Mouse (Mus musculus): ENCODE results near the gene Ttll13. TPM values are rescaled to one million over a fixed set of nuclear protein-coding genes. Genes with fewer than 3 reads are reported as not detected.

The Ttll13 gene
- total RNA-seq (2023; ENCODE audit: inconsistent age): 0.72 to 1.1 TPM (median 0.85 TPM) in 4 replicates

GRCm38 (mm10) chr7:80246148-80246721 is at the start of gene Ttll13:
Ttll13 (plus strand) TSS chr7:80246376.

GRCm38 (mm10) chr7:80232489-80233029 is 13.6 kb upstream of the Ttll13 start, which contains the start of the genes Cib1 and Gdpgp1:
Cib1 (minus strand) TSS chr7:80232813.
Gdpgp1 (plus strand) TSS chr7:80232865.

GRCm38 (mm10) chr7:80260625-80261371 is 14.6 kb downstream of the Ttll13 start, which contains the start of gene Ngrn:
Ngrn (plus strand) TSS chr7:80261215.

GRCm38 (mm10) chr7:80268897-80269750 is 22.9 kb downstream of the Ttll13 start, which contains the start of gene Vps33b:
Vps33b (plus strand) TSS chr7:80269649.

GRCm38 (mm10) chr7:80294062-80294763 is 48.0 kb downstream of the Ttll13 start, which contains the start of gene Prc1:
Prc1 (plus strand) TSS chr7:80294450.

Other genes starting within 250 kb of the Ttll13 start
- 49.5 to 75.4 TPM (median 68.2 TPM) in 4 replicates for gene Zfp710, start 221.6 kb upstream of the Ttll13 start, total RNA-seq (2023; ENCODE audit: inconsistent age)
- gene Idh2, start 131.0 kb upstream of the Ttll13 start, total RNA-seq (2023; ENCODE audit: inconsistent age): 21.3 to 28.3 TPM (median 24.7 TPM) in 4 replicates
- 160 to 187 TPM (median 181 TPM) in 4 replicates for gene Sema4b, start 59.5 kb upstream of the Ttll13 start, total RNA-seq (2023; ENCODE audit: inconsistent age)
- 99.8 to 120 TPM (median 105 TPM) in 4 replicates for gene Cib1, start 13.6 kb upstream of the Ttll13 start, total RNA-seq (2023; ENCODE audit: inconsistent age)
- gene Gdpgp1, start 13.5 kb upstream of the Ttll13 start, total RNA-seq (2023; ENCODE audit: inconsistent age): 5.3 to 7.0 TPM (median 5.8 TPM) in 4 replicates
- 11.5 to 19.3 TPM (median 15.4 TPM) in 4 replicates for gene Ngrn, start 14.8 kb downstream of the Ttll13 start, total RNA-seq (2023; ENCODE audit: inconsistent age)
- gene Vps33b, start 23.3 kb downstream of the Ttll13 start, total RNA-seq (2023; ENCODE audit: inconsistent age): 34.4 to 40.6 TPM (median 38.5 TPM) in 4 replicates
- 3.0 to 6.1 TPM (median 5.3 TPM) in 4 replicates for gene Prc1, start 48.1 kb downstream of the Ttll13 start, total RNA-seq (2023; ENCODE audit: inconsistent age)
- 25.3 to 30.0 TPM (median 28.4 TPM) in 4 replicates for gene Rccd1, start 78.1 kb downstream of the Ttll13 start, total RNA-seq (2023; ENCODE audit: inconsistent age)
- gene Unc45a, start 94.6 kb downstream of the Ttll13 start, total RNA-seq (2023; ENCODE audit: inconsistent age): 90.2 to 97.5 TPM (median 95.7 TPM) in 4 replicates
- gene Hddc3, start 96.7 kb downstream of the Ttll13 start, total RNA-seq (2023; ENCODE audit: inconsistent age): 6.1 to 20.0 TPM (median 10.3 TPM) in 4 replicates
- gene Man2a2, start 125.0 kb downstream of the Ttll13 start, total RNA-seq (2023; ENCODE audit: inconsistent age): 97.1 to 110 TPM (median 103 TPM) in 4 replicates
- 24.3 to 39.6 TPM (median 29.6 TPM) in 4 replicates for gene Fes, start 141.6 kb downstream of the Ttll13 start, total RNA-seq (2023; ENCODE audit: inconsistent age)
- gene Furin, start 159.1 kb downstream of the Ttll13 start, total RNA-seq (2023; ENCODE audit: inconsistent age): 48.4 to 61.1 TPM (median 54.8 TPM) in 4 replicates